Mouse (Mus musculus) right cerebral cortex, postnatal 10 days (tissue): Measurements from ENCODE around the gene Thoc7.

Experiments
- DNase-seq, 2 experiments: peaks; one replicate each; pipeline ENCODE4 v3.0.0; 2021; ENCODE audit warnings: low spot score in 2 of 2

The Thoc7 gene

GRCm38 (mm10) chr14:13933290-13934051 is 28.2 kb downstream of the Thoc7 start:
- DNase-seq, result no peak

- DNase-seq, result peak; percentile 79 to 82
These were observed 44.0 kb downstream of the Thoc7 start for GRCm38 (mm10) chr14:13917630-13918029.

- no peak for DNase-seq
These were observed 44.4 kb downstream of the Thoc7 start for GRCm38 (mm10) chr14:13917208-13917607.

- DNase-seq, result no peak
These were observed 46.4 kb downstream of the Thoc7 start for GRCm38 (mm10) chr14:13915207-13915606.

- no peak for DNase-seq
These were observed 47.1 kb downstream of the Thoc7 start, which contains the start of gene Gm281 for GRCm38 (mm10) chr14:13914387-13915082. Gene Gm281, minus strand, starts transcription at chr14:13914478.

- DNase-seq, result no peak
These were observed 51.5 kb downstream of the Thoc7 start for GRCm38 (mm10) chr14:13910148-13910547.

- DNase-seq, result no peak
These were observed 54.5 kb downstream of the Thoc7 start for GRCm38 (mm10) chr14:13907145-13907544.

- DNase-seq, result no peak
These were observed 55.2 kb downstream of the Thoc7 start for GRCm38 (mm10) chr14:13906461-13906860.

GRCm38 (mm10) chr14:13901611-13902067 is 60.0 kb downstream of the Thoc7 start:
- peak; percentile 72 to 73 for DNase-seq
